In genomic region chr5:43522866-43523265, GRCm38 (mm10) we compare ENCODE assay signal across 30 mouse cellular contexts. TPM values are rescaled to one million over a fixed set of nuclear protein-coding genes. Genes with fewer than 3 reads are reported as not detected.
DNase-seq lines count a peak whose midpoint lies in the region; ATAC-seq and TF ChIP-seq lines count a peak whose summit lies in the region.
"Had no signal": no experiment of that assay in that cellular context is flagged by ENCODE, and none has a peak within 500 bp of the region (broad histone marks: within the 10 kb centered on the region; RNA-seq: fewer than 3 reads in every experiment).

No protein-coding gene starts in this region.

- H3K27me3 ChIP-seq in intestine, embryonic 14.5 days (replicated peaks; ENCODE audit: control insufficient read depth, insufficient read depth, low read length), result no peaks in the 10 kb centered on the region
- no peaks in the 10 kb centered on the region for H3K27me3 ChIP-seq in intestine, embryonic 15.5 days (replicated peaks)
- H3K27me3 ChIP-seq in kidney, postnatal 0 days (ENCODE audit: insufficient read depth, low read length), result no peaks in the 10 kb centered on the region
- no peaks in the 10 kb centered on the region for H3K27me3 ChIP-seq in small intestine, adult 2 months (ENCODE audit: control insufficient read depth, insufficient read depth, low read length)
- H3K27me3 ChIP-seq: CH12.LX; forebrain, embryonic 15.5 days; limb, embryonic 15.5 days; liver, embryonic 13.5 days; megakaryocyte, embryonic 14.5 days; midbrain, embryonic 12.5 days; neural tube, embryonic 12.5 days had no signal

- no peak overlapping the region for H3K4me3 ChIP-seq in intestine, embryonic 14.5 days (ENCODE audit: low read depth, low read length)
- H3K4me3 ChIP-seq in intestine, embryonic 15.5 days (replicated peaks), result no peak overlapping the region
- H3K4me3 ChIP-seq in kidney, postnatal 0 days (replicated peaks; ENCODE audit: low read depth, low read length), result no peak overlapping the region
- no peak overlapping the region for H3K4me3 ChIP-seq in small intestine, adult 2 months (ENCODE audit: low read depth, low read length)
- H3K4me3 ChIP-seq: forebrain, embryonic 10.5 days; forebrain, embryonic 15.5 days; hindbrain, embryonic 10.5 days; left cerebral cortex, adult 2 months; limb, embryonic 15.5 days; liver, embryonic 13.5 days; megakaryocyte, embryonic 14.5 days; midbrain, embryonic 12.5 days; myocyte; neural tube, embryonic 12.5 days had no signal

- DNase-seq in intestine, embryonic 14.5 days (ENCODE audit: low spot score), result peak; percentile 18
- peak; percentile 67 for DNase-seq in kidney, postnatal 0 days (ENCODE audit: low spot score)
- DNase-seq in kidney, postnatal 4 days, result no peak
- peak; percentile 35 for DNase-seq in forelimb bud, embryonic 11.5 days (ENCODE audit: low read depth, low spot score)
- no peak for DNase-seq in thymus, postnatal 4 days
- DNase-seq: adrenal gland, postnatal 10 days; cerebellum, adult 8-10 months; cerebellum, postnatal 25 days; heart, postnatal 14 days; liver, embryonic 13.5 days; lung, adult 18-20 months; lung, postnatal 4 days; right cerebral cortex, postnatal 4 days; thymus, adult 2 months; thymus, postnatal 36 days had no signal

- WGBS in intestine, embryonic 14.5 days, result 51% methylated on average over 1 of the region's 1 CpGs
- 43% methylated on average over 1 of the region's 1 CpGs for WGBS in intestine, embryonic 15.5 days
- 35% methylated on average over 1 of the region's 1 CpGs for WGBS in kidney, postnatal 0 days
- WGBS in small intestine, adult 2 months, result 26% methylated on average over 1 of the region's 1 CpGs

- no peak for TF ChIP-seq CTCF in kidney, postnatal 0 days (IDR thresholded peaks at IDR 0.05; ENCODE audit: low read depth)
- no peak for TF ChIP-seq CTCF in small intestine, adult 2 months (IDR thresholded peaks at IDR 0.05; ENCODE audit: extremely low read depth, insufficient read length, insufficient replicate concordance, low read depth, low read length)

- no peak for TF ChIP-seq POLR2A in small intestine, adult 2 months (IDR thresholded peaks at IDR 0.05; ENCODE audit: low read depth, low read length)

- H3K36me3 ChIP-seq in intestine, embryonic 14.5 days (ENCODE audit: control insufficient read depth, insufficient read depth, low read length), result no peaks in the 10 kb centered on the region
- no peaks in the 10 kb centered on the region for H3K36me3 ChIP-seq in intestine, embryonic 15.5 days
- no peaks in the 10 kb centered on the region for H3K36me3 ChIP-seq in kidney, postnatal 0 days (ENCODE audit: insufficient read depth, low read length)
- H3K36me3 ChIP-seq in small intestine, adult 2 months (ENCODE audit: control insufficient read depth, insufficient read depth, low read length), result no peaks in the 10 kb centered on the region
- H3K36me3 ChIP-seq: forebrain, embryonic 10.5 days; forebrain, embryonic 15.5 days; hindbrain, embryonic 10.5 days; limb, embryonic 15.5 days; liver, embryonic 13.5 days; midbrain, embryonic 12.5 days; neural tube, embryonic 12.5 days had no signal

- H3K9me3 ChIP-seq in intestine, embryonic 14.5 days (ENCODE audit: control insufficient read depth, low read length), result no peaks in the 10 kb centered on the region
- H3K9me3 ChIP-seq in intestine, embryonic 15.5 days, result no peaks in the 10 kb centered on the region
- no peaks in the 10 kb centered on the region for H3K9me3 ChIP-seq in kidney, postnatal 0 days (replicated peaks; ENCODE audit: low read length)
- H3K9me3 ChIP-seq: forebrain, embryonic 10.5 days; forebrain, embryonic 15.5 days; hindbrain, embryonic 10.5 days; limb, embryonic 15.5 days; liver, embryonic 13.5 days; midbrain, embryonic 12.5 days; neural tube, embryonic 12.5 days had no signal

- no peak overlapping the region for H3K27ac ChIP-seq in intestine, embryonic 14.5 days (ENCODE audit: low read depth)
- no peak overlapping the region for H3K27ac ChIP-seq in intestine, embryonic 15.5 days
- no peak overlapping the region for H3K27ac ChIP-seq in kidney, postnatal 0 days
- H3K27ac ChIP-seq in small intestine, adult 2 months (ENCODE audit: insufficient read depth, low read depth, low read length), result 0 out of 2 replicates have a peak overlapping the region, but pooled peaks have one; percentile 15
- H3K27ac ChIP-seq: forebrain, embryonic 10.5 days; forebrain, embryonic 15.5 days; hindbrain, embryonic 10.5 days; left cerebral cortex, adult 2 months; limb, embryonic 15.5 days; liver, embryonic 13.5 days; midbrain, embryonic 12.5 days; neural tube, embryonic 12.5 days had no signal

- peaks cover 6% of the 10 kb centered on the region; the same call in 1 of the 2 replicates for H3K4me1 ChIP-seq in intestine, embryonic 14.5 days (replicated peaks; ENCODE audit: control insufficient read depth, insufficient read depth, low read length)
- peaks cover 2% of the 10 kb centered on the region for H3K4me1 ChIP-seq in intestine, embryonic 15.5 days (replicated peaks)
- H3K4me1 ChIP-seq in kidney, postnatal 0 days (replicated peaks; ENCODE audit: insufficient read depth, low read length), result peaks cover 10% of the 10 kb centered on the region
- peaks cover 18% of the 10 kb centered on the region; the same call in 1 of the 2 replicates for H3K4me1 ChIP-seq in small intestine, adult 2 months (ENCODE audit: control insufficient read depth, insufficient read depth, insufficient read length, low read length)
- H3K4me1 ChIP-seq: forebrain, embryonic 10.5 days; forebrain, embryonic 15.5 days; hindbrain, embryonic 10.5 days; liver, embryonic 13.5 days; midbrain, embryonic 12.5 days; neural tube, embryonic 12.5 days had no signal

- no peak overlapping the region for H3K9ac ChIP-seq in intestine, embryonic 14.5 days (ENCODE audit: low read length)
- H3K9ac ChIP-seq in intestine, embryonic 15.5 days, result no peak overlapping the region
- no peak overlapping the region for H3K9ac ChIP-seq in kidney, postnatal 0 days (ENCODE audit: low read depth, low read length)
- H3K9ac ChIP-seq: forebrain, embryonic 15.5 days; limb, embryonic 15.5 days; liver, embryonic 13.5 days; midbrain, embryonic 12.5 days; neural tube, embryonic 12.5 days had no signal

- no peak for ATAC-seq in intestine, embryonic 14.5 days (replicated peaks; ENCODE audit: low FRiP score, low TSS enrichment, low read depth)
- ATAC-seq in intestine, embryonic 15.5 days, result no peak
- ATAC-seq in kidney, postnatal 0 days (replicated peaks; ENCODE audit: low FRiP score, low read depth), result no peak; the same call in 1 of the 2 replicates
- ATAC-seq: forebrain, embryonic 15.5 days; hindbrain, embryonic 16.5 days; lung, postnatal 0 days had no signal

- no peak overlapping the region for H3K4me2 ChIP-seq in intestine, embryonic 14.5 days (ENCODE audit: low read length)
- no peak overlapping the region for H3K4me2 ChIP-seq in intestine, embryonic 15.5 days (replicated peaks)
- no peak overlapping the region for H3K4me2 ChIP-seq in kidney, postnatal 0 days (ENCODE audit: low read length)
- H3K4me2 ChIP-seq: forebrain, embryonic 15.5 days; limb, embryonic 15.5 days; liver, embryonic 13.5 days; midbrain, embryonic 12.5 days; neural tube, embryonic 12.5 days had no signal

RNA-seq across cellular contexts. Expression of gene C1qtnf7, which starts 7.5 kb away (rescaled TPM):
- 6.7 and 6.8 TPM in 2 replicates for polyA plus RNA-seq in intestine, embryonic 14.5 days (2014; fragmentation: Nextera tagmentation; extraction: Ambion mirVana)
- 7.3 and 7.5 TPM in 2 replicates for polyA plus RNA-seq in intestine, embryonic 15.5 days (2015; fragmentation: Nextera tagmentation; extraction: Ambion mirVana)
- 14.8 and 15.6 TPM in 2 replicates for polyA plus RNA-seq in kidney, postnatal 0 days (2015; fragmentation: Nextera tagmentation; extraction: Ambion mirVana)
- 0.37 and 0.58 TPM in 2 replicates for polyA plus RNA-seq in small intestine, adult 2 months (2012; rRNA removed)
- polyA plus RNA-seq: C2C12, myocyte had no signal

Comparison
In these comparisons a context has a peak if more than half of its experiments do, and no peak if none do; other contexts are left out.
1. DNase-seq: peak in intestine, embryonic 14.5 days (single experiment), kidney, postnatal 0 days (single experiment) and forelimb bud, embryonic 11.5 days (single experiment); none in kidney, postnatal 4 days (0 of 2) and thymus, postnatal 4 days (single experiment).